Mouse (Mus musculus) thymus, postnatal 14 days (tissue): ENCODE measurements around the gene Shmt2.

ENCODE experiments used
- DNase-seq: peaks from one replicate; pipeline ENCODE4 v3.0.0; 2021

Shmt2 gene

DNA sequence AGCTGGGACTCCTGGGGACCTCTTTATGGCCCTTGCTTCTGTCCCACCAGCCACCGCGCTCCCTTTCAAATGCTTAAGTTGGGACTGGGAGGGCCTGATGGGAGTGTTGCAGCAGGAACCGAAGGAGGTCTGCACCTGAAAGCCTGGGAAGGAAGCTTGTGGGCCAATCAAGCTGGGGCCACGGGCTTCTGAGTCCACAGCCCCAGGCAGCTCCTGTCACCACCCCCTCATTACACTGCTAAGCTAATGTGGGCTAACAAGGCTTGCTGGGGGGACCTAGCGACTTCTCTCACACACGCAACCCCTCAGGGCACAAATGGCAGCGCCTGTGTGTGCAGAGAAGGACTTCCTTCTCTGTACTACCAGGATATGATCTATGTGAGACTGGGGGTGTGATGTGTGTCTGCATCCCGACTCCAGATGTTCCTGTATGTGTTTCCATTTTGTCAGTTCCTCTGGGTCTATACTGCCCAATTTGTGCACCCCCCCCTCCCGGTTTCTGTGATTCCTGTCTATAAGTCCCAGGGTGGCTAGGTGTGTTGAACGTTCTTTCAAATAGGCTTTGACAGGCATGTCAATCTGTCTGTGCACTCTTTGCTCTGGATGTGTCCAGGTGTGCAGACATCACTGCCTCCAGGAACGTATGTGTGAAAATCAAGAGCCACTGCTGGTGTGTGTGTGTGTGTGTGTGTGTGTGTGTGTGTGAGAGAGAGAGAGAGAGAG is 11.2 kb downstream of the Shmt2 start:
- DNase-seq = no peak

- no peak for DNase-seq
These were observed 12.2 kb downstream of the Shmt2 start for GRCm38 (mm10) chr10:127509837-127510701.

DNA sequence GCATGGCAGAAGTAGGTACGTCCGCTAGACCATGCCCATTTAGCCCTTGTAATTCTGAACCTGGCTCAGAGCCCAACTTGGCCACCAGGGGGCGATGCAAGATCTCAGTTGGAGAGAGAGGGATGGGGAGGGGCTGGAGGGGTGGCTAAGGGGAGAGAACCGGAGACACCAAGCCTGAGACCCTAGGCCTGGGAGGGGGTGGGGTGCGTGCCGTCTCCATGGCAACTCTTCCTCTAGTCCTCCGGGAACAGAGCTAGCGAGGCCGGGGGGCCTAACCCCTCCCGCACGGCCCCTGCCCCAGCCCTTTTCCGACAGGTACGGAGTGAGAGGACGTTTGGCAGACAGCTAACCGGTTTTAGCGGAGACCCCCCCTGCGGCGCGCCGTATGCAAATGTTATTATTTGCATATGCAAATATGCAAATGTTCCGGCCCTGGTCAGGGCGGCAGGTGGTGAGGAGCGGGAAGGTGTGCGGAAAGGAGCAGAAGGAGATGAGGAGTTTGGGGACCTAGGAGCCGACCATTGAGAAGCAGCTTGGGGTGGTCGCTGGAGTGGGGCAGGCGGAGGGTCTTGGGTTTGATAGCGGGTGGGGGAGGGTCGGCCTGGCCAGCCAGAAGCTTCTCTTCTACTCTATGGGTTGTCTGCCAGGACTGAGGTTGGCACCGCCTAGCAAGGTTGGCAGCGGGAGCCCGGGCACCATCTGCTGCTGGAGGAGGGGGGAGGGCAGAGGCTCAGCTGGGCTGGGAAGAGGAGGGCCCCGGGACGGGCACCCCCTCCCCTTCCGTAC is 13.0 kb downstream of the Shmt2 start:
- peak; percentile 91 for DNase-seq

DNA sequence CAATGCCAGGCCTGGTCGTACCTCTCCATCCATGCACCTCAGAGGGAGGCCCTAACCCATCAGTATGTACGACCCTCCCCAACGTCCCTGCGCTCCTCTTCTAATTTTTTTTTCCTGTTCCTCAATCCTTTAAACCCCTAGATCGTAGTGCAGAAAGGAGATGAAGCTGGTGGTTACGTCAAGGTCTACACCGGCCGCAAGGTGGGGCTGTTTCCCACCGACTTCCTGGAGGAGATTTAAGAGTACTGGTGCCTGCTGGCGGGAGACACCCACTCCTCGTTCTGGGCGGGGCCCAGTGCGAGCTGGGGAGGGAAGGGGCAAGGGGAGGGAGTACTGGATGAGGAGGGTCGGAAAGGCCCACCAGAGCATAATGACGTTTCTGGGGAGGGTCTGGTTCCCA is 14.0 kb downstream of the Shmt2 start:
- peak; percentile 88 for DNase-seq

GRCm38 (mm10) chr10:127500894-127501893 is 21.1 kb downstream of the Shmt2 start, which contains the start of gene Stac3:
TSS of gene Stac3 (plus strand) at chr10:127501686.
- DNase-seq = no peak

GRCm38 (mm10) chr10:127500042-127500441 is 22.2 kb downstream of the Shmt2 start:
- no peak for DNase-seq

DNA sequence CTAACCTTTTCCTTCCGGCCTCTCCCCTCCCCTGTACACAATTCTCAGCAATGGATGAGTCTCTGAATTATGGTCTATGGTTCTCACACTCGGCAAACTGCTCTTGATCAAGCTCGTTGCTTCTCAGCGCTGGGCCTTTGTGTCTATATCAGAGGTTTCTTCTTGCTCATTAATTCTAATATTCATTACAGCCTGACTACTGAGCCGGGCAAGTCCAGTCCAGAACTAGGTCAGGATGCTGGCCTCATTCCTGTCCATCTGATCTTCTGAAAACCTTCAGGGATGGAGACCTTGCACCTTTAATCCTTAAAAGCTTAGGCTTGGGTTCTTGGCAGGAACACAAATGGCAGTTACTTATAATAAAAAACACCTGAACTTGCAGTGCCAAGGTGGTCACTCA is 22.7 kb downstream of the Shmt2 start:
- no peak for DNase-seq

GRCm38 (mm10) chr10:127496156-127496555 is 26.1 kb downstream of the Shmt2 start:
- DNase-seq = no peak

GRCm38 (mm10) chr10:127492118-127492517 is 30.1 kb downstream of the Shmt2 start:
- no peak for DNase-seq

DNA sequence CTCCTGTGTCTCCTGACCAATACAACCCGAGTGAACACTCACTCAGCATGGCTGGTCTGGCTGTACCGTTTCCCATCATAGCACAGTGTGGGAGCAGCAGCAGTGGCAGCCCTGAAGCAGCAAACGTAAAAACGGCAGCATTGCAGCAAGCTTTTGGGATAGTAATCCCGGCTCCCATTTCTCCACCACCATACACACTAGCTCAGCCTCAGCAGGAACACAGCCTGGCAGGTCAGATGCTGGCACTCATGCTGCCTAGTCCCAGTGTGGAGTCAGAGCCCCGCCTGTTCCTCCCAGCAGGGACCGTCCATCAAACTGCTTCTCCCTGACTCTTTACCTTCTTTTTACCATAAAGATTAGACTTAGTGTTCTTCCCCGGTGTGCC is 31.1 kb downstream of the Shmt2 start:
- DNase-seq = no peak

DNA sequence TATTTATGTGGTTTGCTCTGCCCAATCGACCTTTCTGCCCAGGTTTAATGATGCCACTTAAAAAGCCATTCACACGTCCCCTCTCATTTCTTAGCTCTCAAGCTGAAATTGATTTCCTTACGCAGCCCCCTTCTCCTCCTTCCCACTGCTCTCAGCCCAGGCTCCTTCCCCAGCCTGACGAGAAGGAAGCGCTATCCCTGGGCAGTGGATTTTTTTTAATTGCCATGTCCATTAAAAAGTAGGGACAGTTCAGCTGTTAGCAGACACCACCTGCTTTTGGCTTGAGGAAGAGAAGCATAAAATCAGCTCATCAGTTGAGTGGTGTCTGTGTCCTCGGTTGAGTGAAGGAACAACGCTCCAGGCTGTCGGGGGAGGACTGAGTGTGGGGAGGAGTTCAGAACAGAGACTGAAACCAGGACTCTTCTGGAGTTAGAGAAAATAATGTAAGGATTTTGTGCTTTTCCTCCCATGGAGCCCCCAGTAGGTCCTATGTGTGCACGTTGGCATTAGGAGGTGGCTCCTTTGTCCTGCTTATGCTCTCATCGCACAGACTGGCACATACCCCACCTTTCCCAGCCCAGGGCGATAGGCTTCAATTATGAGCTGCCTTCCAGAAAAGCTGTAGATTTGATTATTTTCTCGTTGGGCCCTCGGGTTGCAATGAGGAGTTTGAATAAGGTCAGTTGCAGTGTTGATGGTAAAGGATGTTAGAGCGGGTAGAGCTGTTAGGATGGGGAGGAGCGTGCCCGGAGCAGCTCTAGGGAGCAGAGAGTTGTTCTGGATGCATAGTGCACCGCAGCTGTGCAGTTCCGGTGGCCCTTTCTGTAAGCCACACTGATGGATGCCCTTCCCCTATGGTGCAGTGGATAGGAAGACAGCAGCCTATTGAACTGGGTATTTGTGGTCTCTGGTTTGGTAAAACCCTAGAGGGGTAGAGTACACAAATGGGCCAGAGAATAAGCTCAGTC is 31.8 kb downstream of the Shmt2 start:
- DNase-seq = no peak

- DNase-seq = no peak
These were observed 33.4 kb downstream of the Shmt2 start for GRCm38 (mm10) chr10:127488856-127489255.

GRCm38 (mm10) chr10:127485235-127485634 is 37.0 kb downstream of the Shmt2 start:
- DNase-seq = no peak

DNA sequence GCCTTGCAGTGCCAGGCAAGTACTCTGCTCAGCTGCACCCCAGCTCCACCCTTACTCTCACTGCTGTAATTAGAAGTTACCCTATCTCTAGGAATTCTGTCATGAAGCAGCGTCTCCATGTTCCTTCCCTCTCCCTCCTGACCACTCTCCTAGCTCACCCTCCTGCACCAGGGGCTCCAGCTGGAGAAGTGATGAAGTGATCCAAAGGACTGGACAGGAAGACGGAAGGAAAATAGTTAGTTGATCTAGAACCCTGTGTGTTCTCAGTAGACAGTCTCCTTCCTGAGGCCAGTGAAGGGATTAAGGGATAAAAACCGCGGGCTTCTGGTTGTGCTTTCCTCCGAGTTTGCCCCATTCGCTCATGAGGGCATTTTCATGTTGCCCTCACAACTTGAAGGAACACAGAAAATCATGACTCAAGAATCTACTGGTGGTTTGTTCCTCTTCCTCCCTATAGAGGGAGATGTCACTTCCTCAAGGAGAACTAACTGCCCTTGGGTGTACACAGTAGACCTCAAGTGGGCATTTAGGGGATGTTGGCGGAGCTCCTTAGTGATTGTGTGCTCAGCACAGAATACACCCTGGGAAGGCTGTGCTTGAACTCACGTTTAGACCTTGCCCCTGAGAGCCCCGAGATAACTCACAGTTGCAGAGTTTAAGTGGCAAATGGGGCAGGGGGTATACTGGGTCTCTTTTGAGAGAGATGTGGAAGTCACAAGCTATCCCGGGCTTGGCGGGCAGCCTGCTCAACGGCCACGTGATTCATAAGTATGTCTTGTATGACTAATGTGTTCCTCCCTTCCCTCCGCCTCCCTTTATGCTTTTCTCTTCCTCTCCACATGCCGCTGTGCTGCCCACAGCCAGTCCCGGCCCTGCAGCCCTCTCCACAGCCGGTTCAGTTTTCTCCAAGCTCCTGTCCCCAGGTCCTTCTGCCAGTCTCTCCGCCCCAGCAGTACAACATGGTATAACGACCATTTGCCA is 41.1 kb downstream of the Shmt2 start:
- no peak for DNase-seq

GRCm38 (mm10) chr10:127479131-127479530 is 43.1 kb downstream of the Shmt2 start:
- DNase-seq = peak; percentile 30

GRCm38 (mm10) chr10:127477301-127477700 is 44.9 kb downstream of the Shmt2 start:
- DNase-seq = no peak

GRCm38 (mm10) chr10:127476541-127476940 is 45.7 kb downstream of the Shmt2 start:
- no peak for DNase-seq

DNA sequence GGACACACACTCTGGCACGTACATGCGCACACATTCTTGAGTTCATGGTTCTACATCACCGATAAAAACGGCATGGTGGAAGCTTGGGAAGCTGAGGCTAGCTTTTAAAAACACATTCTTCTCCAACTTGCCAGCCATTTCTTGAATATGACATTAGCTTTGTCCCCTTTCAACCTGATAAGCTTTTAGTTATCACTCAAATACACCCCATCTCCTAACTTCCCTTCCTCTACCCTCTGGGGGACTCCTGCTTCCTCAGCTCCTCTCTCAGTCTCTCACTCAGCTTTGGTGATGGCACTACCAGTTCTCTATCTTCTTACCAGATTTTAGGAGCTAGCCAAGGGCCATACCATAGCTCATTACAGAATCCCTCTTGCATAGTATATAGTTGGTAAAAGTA is 47.1 kb downstream of the Shmt2 start:
- no peak for DNase-seq

DNA sequence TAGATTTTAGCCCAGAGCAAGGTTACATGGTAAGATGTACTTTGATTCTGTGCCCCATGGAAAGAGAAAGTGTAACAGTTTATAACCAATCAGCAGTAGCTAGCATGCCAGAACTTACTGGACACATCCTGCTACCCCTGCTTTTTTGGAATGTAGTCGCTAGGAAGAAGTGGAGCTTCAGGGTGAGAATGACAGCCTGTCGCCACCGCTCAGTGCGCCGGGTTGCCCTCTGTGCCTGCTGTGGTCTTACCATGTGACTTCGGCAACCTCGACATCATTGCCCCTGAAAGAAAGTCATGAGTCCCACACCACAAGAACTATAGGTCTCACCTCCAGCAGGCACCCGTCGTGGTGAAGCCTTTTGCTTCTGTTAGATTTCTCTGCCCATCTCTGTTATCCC is 49.5 kb downstream of the Shmt2 start:
- no peak for DNase-seq
